Mouse (Mus musculus): Measurements from ENCODE around the gene Olfr199.
"Not testable (repeated sequence)": the region's sequence is repeated elsewhere in the genome, so short reads cannot be mapped to it uniquely, and the experiment has no call there.

The Olfr199 gene

GRCm38 (mm10) chr16:59219667-59220066 lies at the start of gene Olfr199:
TSS of gene Olfr199 (minus strand) at chr16:59219767.
- DNase-seq (ENCODE audit: low read depth, low spot score), result not testable (repeated sequence)

GRCm38 (mm10) chr16:59269097-59269496 lies 49.5 kb upstream of the Olfr199 start:
- DNase-seq (ENCODE audit: low read depth, low spot score), result not testable (repeated sequence)

- no peak for DNase-seq (ENCODE audit: low read depth, low spot score)
These were observed 30.1 kb upstream of the Olfr199 start for GRCm38 (mm10) chr16:59249684-59250083.

GRCm38 (mm10) chr16:59217861-59218260 lies 1.7 kb downstream of the Olfr199 start:
- DNase-seq (ENCODE audit: low read depth, low spot score), result not testable (repeated sequence)

GRCm38 (mm10) chr16:59203433-59203832 lies 16.1 kb downstream of the Olfr199 start, which contains the start of gene Olfr198:
TSS of gene Olfr198 (minus strand) at chr16:59203533.
- not testable (repeated sequence) for DNase-seq (ENCODE audit: low read depth, low spot score)

GRCm38 (mm10) chr16:59170354-59170753 lies 49.2 kb downstream of the Olfr199 start, which contains the start of gene Olfr196:
TSS of gene Olfr196 (minus strand) at chr16:59170454.
- no peak for DNase-seq (ENCODE audit: low read depth, low spot score)

Data from mesoderm, embryonic 11.5 days (tissue).